ENCODE assay signal across 8 mouse cellular contexts in genomic region chr6:5442316-5443085, GRCm38 (mm10). TPM values are rescaled to one million over a fixed set of nuclear protein-coding genes. Genes with fewer than 3 reads are reported as not detected.
DNase-seq lines count a peak whose midpoint lies in the region; ATAC-seq and TF ChIP-seq lines count a peak whose summit lies in the region.

No protein-coding gene starts in this region.

- no peak overlapping the region for H3K9ac ChIP-seq in embryonic facial prominence, embryonic 12.5 days
- peak overlapping the region; percentile 53 for H3K9ac ChIP-seq in heart, embryonic 14.5 days (ENCODE audit: low read length)
- no peak overlapping the region for H3K9ac ChIP-seq in lung, postnatal 0 days (replicated peaks; ENCODE audit: low read depth)
- H3K9ac ChIP-seq in stomach, postnatal 0 days (ENCODE audit: low read length), result no peak overlapping the region

- H3K27ac ChIP-seq in embryonic facial prominence, embryonic 12.5 days, result no peak overlapping the region
- peak overlapping the region; percentile 90 for H3K27ac ChIP-seq in heart, embryonic 14.5 days (replicated peaks in 1 of 2; ENCODE audit: control insufficient read depth in 1 of 2, insufficient read depth in 1 of 2, low read depth in 2 of 2, low read length in 2 of 2)
- peak overlapping the region; percentile 83 for H3K27ac ChIP-seq in lung, postnatal 0 days (ENCODE audit: low read length)
- peak overlapping the region; percentile 88 for H3K27ac ChIP-seq in stomach, postnatal 0 days (replicated peaks)

- no peaks in the 10 kb centered on the region for H3K36me3 ChIP-seq in embryonic facial prominence, embryonic 12.5 days
- H3K36me3 ChIP-seq in heart, embryonic 14.5 days (ENCODE audit: control insufficient read depth, insufficient read depth, low read length), result no peaks in the 10 kb centered on the region
- H3K36me3 ChIP-seq in lung, postnatal 0 days (ENCODE audit: insufficient read depth, low read length), result no peaks in the 10 kb centered on the region
- no peaks in the 10 kb centered on the region for H3K36me3 ChIP-seq in stomach, postnatal 0 days (ENCODE audit: control insufficient read depth, insufficient read depth, low read length)

- no peak overlapping the region for H3K4me3 ChIP-seq in embryonic facial prominence, embryonic 12.5 days
- peak overlapping the region; percentile 16 to 21; a peak in 3 of 4 replicates for H3K4me3 ChIP-seq in heart, embryonic 14.5 days (ENCODE audit: control insufficient read depth in 1 of 2, insufficient read depth in 1 of 2, low read depth in 1 of 2, low read length in 2 of 2)
- no peak overlapping the region for H3K4me3 ChIP-seq in lung, postnatal 0 days (ENCODE audit: low read depth, low read length)
- no peak overlapping the region for H3K4me3 ChIP-seq in stomach, postnatal 0 days (ENCODE audit: low read depth, low read length)

- peak overlapping the region; percentile 6; the same call in 1 of the 2 replicates for H3K4me2 ChIP-seq in embryonic facial prominence, embryonic 12.5 days (replicated peaks)
- H3K4me2 ChIP-seq in heart, embryonic 14.5 days (ENCODE audit: low read length), result peak overlapping the region; percentile 61
- peak overlapping the region; percentile 27 for H3K4me2 ChIP-seq in lung, postnatal 0 days (replicated peaks; ENCODE audit: low read depth, low read length)
- H3K4me2 ChIP-seq in stomach, postnatal 0 days (replicated peaks; ENCODE audit: low read depth), result peak overlapping the region; percentile 27

- no peak for TF ChIP-seq CTCF in lung, postnatal 0 days (IDR thresholded peaks at IDR 0.05)
- no peak for TF ChIP-seq CTCF in stomach, postnatal 0 days (IDR thresholded peaks at IDR 0.05; ENCODE audit: low read depth)

- H3K27me3 ChIP-seq in embryonic facial prominence, embryonic 12.5 days, result no peaks in the 10 kb centered on the region
- no peaks in the 10 kb centered on the region for H3K27me3 ChIP-seq in heart, embryonic 14.5 days (ENCODE audit: control insufficient read depth, insufficient read depth, low read length)
- H3K27me3 ChIP-seq in lung, postnatal 0 days (replicated peaks; ENCODE audit: insufficient read depth, low read length), result no peaks in the 10 kb centered on the region
- H3K27me3 ChIP-seq in stomach, postnatal 0 days (ENCODE audit: control insufficient read depth, insufficient read depth, low read length), result no peaks in the 10 kb centered on the region

- DNase-seq in urinary bladder, postnatal 36 days (ENCODE audit: low spot score in 2 of 2), result peak; percentile 47 to 70
- no peak for DNase-seq in urinary bladder, postnatal 10 days (ENCODE audit: low spot score)
- DNase-seq in kidney, postnatal 4 days, result peak; percentile 16 to 48
- DNase-seq in lung, postnatal 0 days (ENCODE audit: low spot score), result peak; percentile 90
- peak; percentile 79 for DNase-seq in stomach, postnatal 0 days (ENCODE audit: low spot score)
- DNase-seq in cerebellum, adult 18-20 months, result no peak

- TF ChIP-seq EP300 in lung, postnatal 0 days (IDR thresholded peaks at IDR 0.05), result no peak
- TF ChIP-seq EP300 in stomach, postnatal 0 days (optimal IDR thresholded peaks at IDR 0.05), result no peak

- ATAC-seq in embryonic facial prominence, embryonic 12.5 days (ENCODE audit: insufficient number of reproducible peaks, insufficient read depth, low FRiP score, low TSS enrichment), result no peak
- peak; percentile 81 for ATAC-seq in heart, embryonic 14.5 days (ENCODE audit: insufficient number of reproducible peaks, insufficient read depth, low FRiP score, low read depth)
- peak; percentile 81 for ATAC-seq in lung, postnatal 0 days
- ATAC-seq in stomach, postnatal 0 days (ENCODE audit: low FRiP score, low TSS enrichment), result peak; percentile 95

- 2% methylated on average over 14 of the region's 14 CpGs for WGBS in embryonic facial prominence, embryonic 12.5 days
- WGBS in heart, embryonic 14.5 days, result 3% methylated on average over 14 of the region's 14 CpGs
- 5% methylated on average over 14 of the region's 14 CpGs for WGBS in lung, postnatal 0 days
- WGBS in stomach, postnatal 0 days, result 8% methylated on average over 14 of the region's 14 CpGs

- H3K9me3 ChIP-seq in embryonic facial prominence, embryonic 12.5 days, result no peaks in the 10 kb centered on the region
- H3K9me3 ChIP-seq in heart, embryonic 14.5 days (ENCODE audit: control insufficient read depth, low read length), result no peaks in the 10 kb centered on the region
- H3K9me3 ChIP-seq in lung, postnatal 0 days (ENCODE audit: low read length), result no peaks in the 10 kb centered on the region
- no peaks in the 10 kb centered on the region for H3K9me3 ChIP-seq in stomach, postnatal 0 days (ENCODE audit: control insufficient read depth, low read length)

- H3K4me1 ChIP-seq in embryonic facial prominence, embryonic 12.5 days, result peaks cover 8% of the 10 kb centered on the region
- peaks cover 15 to 20% of the 10 kb centered on the region in 2 experiments for H3K4me1 ChIP-seq in heart, embryonic 14.5 days (ENCODE audit: control insufficient read depth in 2 of 2, insufficient read depth in 2 of 2, low read length in 2 of 2)
- H3K4me1 ChIP-seq in lung, postnatal 0 days (ENCODE audit: insufficient read depth, low read depth, low read length), result no peaks in the 10 kb centered on the region; the same call in 1 of the 2 replicates
- H3K4me1 ChIP-seq in stomach, postnatal 0 days (replicated peaks; ENCODE audit: control insufficient read depth, insufficient read depth), result peaks cover 2% of the 10 kb centered on the region; the same call in 1 of the 2 replicates

RNA-seq across cellular contexts. Expression of gene Pdk4, which starts 53.6 kb away (rescaled TPM):
- 0.69 and 1.0 TPM in 2 replicates for polyA plus RNA-seq in embryonic facial prominence, embryonic 12.5 days (2016; fragmentation: Nextera tagmentation; extraction: Ambion mirVana)
- polyA plus RNA-seq in heart, embryonic 14.5 days (2014; fragmentation: Nextera tagmentation; extraction: Ambion mirVana), result 35.4 and 37.8 TPM in 2 replicates
- 4.5 and 8.4 TPM in 2 replicates for polyA plus RNA-seq in lung, postnatal 0 days (2015; fragmentation: Nextera tagmentation; extraction: Ambion mirVana)
- polyA plus RNA-seq in stomach, postnatal 0 days (2015; fragmentation: Nextera tagmentation; extraction: Ambion mirVana), result 14.6 and 18.9 TPM in 2 replicates

RNA-seq across cellular contexts. Expression of gene Asb4, which starts 59.3 kb away (rescaled TPM):
- polyA plus RNA-seq in embryonic facial prominence, embryonic 12.5 days (2016; fragmentation: Nextera tagmentation; extraction: Ambion mirVana), result 60.3 and 66.7 TPM in 2 replicates
- polyA plus RNA-seq in heart, embryonic 14.5 days (2014; fragmentation: Nextera tagmentation; extraction: Ambion mirVana), result 33.8 and 36.8 TPM in 2 replicates
- 2.1 and 2.2 TPM in 2 replicates for polyA plus RNA-seq in lung, postnatal 0 days (2015; fragmentation: Nextera tagmentation; extraction: Ambion mirVana)
- 1.1 and 1.5 TPM in 2 replicates for polyA plus RNA-seq in stomach, postnatal 0 days (2015; fragmentation: Nextera tagmentation; extraction: Ambion mirVana)

Comparison
In these comparisons a context has a peak if more than half of its experiments do, and no peak if none do; other contexts are left out.
1. DNase-seq: peak in urinary bladder, postnatal 36 days (2 of 2), kidney, postnatal 4 days (2 of 2), lung, postnatal 0 days (single experiment) and stomach, postnatal 0 days (single experiment); none in urinary bladder, postnatal 10 days (single experiment) and cerebellum, adult 18-20 months (0 of 2).
2. H3K4me2 ChIP-seq: peak in every context shown above with its lines; median percentile 61 in heart, embryonic 14.5 days; 27 in lung, postnatal 0 days; 27 in stomach, postnatal 0 days; 6 in embryonic facial prominence, embryonic 12.5 days.
3. H3K4me3 ChIP-seq: peak in heart, embryonic 14.5 days (2 of 2); none in embryonic facial prominence, embryonic 12.5 days (single experiment), lung, postnatal 0 days (single experiment) and stomach, postnatal 0 days (single experiment).
4. RNA of gene Asb4, which starts 59.3 kb away (polyA plus RNA-seq): 60.3 to 66.7 TPM in embryonic facial prominence, embryonic 12.5 days and 33.8 to 36.8 TPM in heart, embryonic 14.5 days; 2.1 to 2.2 TPM in lung, postnatal 0 days and 1.1 to 1.5 TPM in stomach, postnatal 0 days; every median in the first group is over 10 times any median in the second.